Mouse (Mus musculus) liver, embryonic 14.5 days (tissue): ENCODE results near the gene Pkn2.

ENCODE experiments used
- CTCF ChIP-seq: IDR thresholded peaks from 2 replicates; pipeline ENCODE4 v1.5.1; 2016; ENCODE audit warnings: antibody characterized with exemption, low read depth, control low read depth
- EP300 ChIP-seq: IDR thresholded peaks from 2 replicates; pipeline ENCODE4 v1.6.1; 2016; ENCODE audit warnings: antibody characterized with exemption, low read depth

DNA sequence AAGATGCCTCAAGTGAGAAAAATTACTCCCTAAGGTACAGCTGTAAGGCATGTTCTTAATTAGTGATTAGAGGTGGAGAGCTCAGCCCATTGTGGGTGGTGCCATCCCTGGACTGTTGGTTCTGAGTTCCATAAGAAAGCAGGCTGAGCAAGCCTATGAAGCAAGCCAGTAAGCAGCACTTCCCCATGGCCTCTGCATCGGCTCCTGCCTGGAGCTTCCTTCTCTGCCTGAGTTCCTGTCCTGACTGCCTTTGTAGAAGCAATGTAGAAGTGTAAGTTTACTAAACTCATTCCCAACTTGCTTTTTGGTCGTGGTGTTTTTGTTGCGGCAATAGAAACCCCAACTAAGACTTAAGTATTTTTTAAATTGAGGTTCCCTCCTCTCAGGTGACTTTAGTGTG, 8.6 kb upstream of the Pkn2 start:
- TF ChIP-seq CTCF (no peak), EP300 (no peak)
